ENCODE assay signal across 8 mouse cellular contexts in the genomic region with DNA sequence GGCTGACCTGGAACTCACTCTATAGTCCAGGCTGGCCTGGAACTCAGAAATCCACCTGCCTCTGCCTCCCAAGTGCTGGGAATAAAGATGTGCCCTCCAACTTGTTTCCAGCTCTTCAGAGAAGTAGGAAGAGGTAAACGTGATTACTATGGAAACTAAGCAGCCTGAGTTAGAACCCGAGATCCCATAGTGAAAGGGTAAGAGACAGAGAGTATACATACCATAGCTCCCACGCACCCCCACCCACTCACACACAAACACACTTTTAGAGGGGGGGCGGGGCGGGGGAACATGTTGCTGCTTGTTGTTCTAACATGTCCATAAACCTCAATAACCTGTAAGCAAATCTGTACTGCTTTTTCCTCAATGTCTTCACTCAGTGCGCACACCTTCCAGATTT. TPM values are rescaled to one million over a fixed set of nuclear protein-coding genes. Genes with fewer than 3 reads are reported as not detected.
DNase-seq lines count a peak whose midpoint lies in the region; ATAC-seq lines count a peak whose summit lies in the region.
"Had no signal": no experiment of that assay in that cellular context is flagged by ENCODE, and none has a peak within 500 bp of the region (broad histone marks: within the 10 kb centered on the region; RNA-seq: fewer than 3 reads in every experiment).

No protein-coding gene starts in this region.

- H3K4me3 ChIP-seq in neural tube, embryonic 11.5 days (ENCODE audit: low read depth, low read length), result peak overlapping the region; percentile 89
- H3K4me3 ChIP-seq in forebrain, embryonic 15.5 days, result peak overlapping the region; percentile 95
- peak overlapping the region; percentile 95 for H3K4me3 ChIP-seq in liver, embryonic 13.5 days (replicated peaks)

- H3K4me2 ChIP-seq in neural tube, embryonic 11.5 days (ENCODE audit: low read depth), result peak overlapping the region; percentile 72
- H3K4me2 ChIP-seq in forebrain, embryonic 15.5 days (replicated peaks), result peak overlapping the region; percentile 52
- peak overlapping the region; percentile 97 for H3K4me2 ChIP-seq in liver, embryonic 13.5 days

- no peak for DNase-seq in neural tube, embryonic 11.5 days (ENCODE audit: low spot score)
- DNase-seq in neural tube, embryonic 10.5 days (ENCODE audit: extremely low spot score, low spot score), result no peak
- DNase-seq in liver, embryonic 13.5 days, result no peak
- DNase-seq in spleen, postnatal 4 days (ENCODE audit: low spot score in 2 of 2), result no peak
- no peak for DNase-seq in urinary bladder, postnatal 14 days (ENCODE audit: low spot score)
- DNase-seq: adrenal gland, postnatal 10 days had no signal

- no peak overlapping the region; the same call in 1 of the 2 replicates for H3K9ac ChIP-seq in neural tube, embryonic 11.5 days (ENCODE audit: low read length)
- H3K9ac ChIP-seq in forebrain, embryonic 15.5 days (replicated peaks), result 0 out of 2 replicates have a peak overlapping the region, but pooled peaks have one; percentile 99
- H3K9ac ChIP-seq in liver, embryonic 13.5 days, result peak overlapping the region; percentile 97; the same call in 1 of the 2 replicates

- WGBS in neural tube, embryonic 11.5 days, result 83% methylated on average over 6 of the region's 6 CpGs
- WGBS in forebrain, embryonic 15.5 days, result 73% methylated on average over 6 of the region's 6 CpGs
- 79% methylated on average over 6 of the region's 6 CpGs for WGBS in liver, embryonic 13.5 days (ENCODE audit: insufficient replicate concordance)

- no peaks in the 10 kb centered on the region for H3K36me3 ChIP-seq in neural tube, embryonic 11.5 days (ENCODE audit: control insufficient read depth, insufficient read depth, low read length)
- H3K36me3 ChIP-seq in forebrain, embryonic 15.5 days, result no peaks in the 10 kb centered on the region
- H3K36me3 ChIP-seq in liver, embryonic 13.5 days, result no peaks in the 10 kb centered on the region

- no peaks in the 10 kb centered on the region for H3K9me3 ChIP-seq in neural tube, embryonic 11.5 days (ENCODE audit: control insufficient read depth, low read length)
- no peaks in the 10 kb centered on the region for H3K9me3 ChIP-seq in forebrain, embryonic 15.5 days
- H3K9me3 ChIP-seq in liver, embryonic 13.5 days (replicated peaks), result no peaks in the 10 kb centered on the region

- no peak for ATAC-seq in neural tube, embryonic 11.5 days (ENCODE audit: insufficient read depth, low FRiP score, low TSS enrichment)
- no peak for ATAC-seq in forebrain, embryonic 15.5 days (replicated peaks)
- ATAC-seq in liver, embryonic 13.5 days (ENCODE audit: low read depth), result no peak
- ATAC-seq in CD4-positive, CD25-positive, alpha-beta regulatory T cell, adult 4 months, result no peak

- H3K27me3 ChIP-seq in neural tube, embryonic 11.5 days (ENCODE audit: control insufficient read depth, insufficient read depth, low read length), result no peaks in the 10 kb centered on the region
- no peaks in the 10 kb centered on the region for H3K27me3 ChIP-seq in forebrain, embryonic 15.5 days
- no peaks in the 10 kb centered on the region for H3K27me3 ChIP-seq in liver, embryonic 13.5 days

- H3K4me1 ChIP-seq in neural tube, embryonic 11.5 days (ENCODE audit: control insufficient read depth, insufficient read depth, low read length), result peaks cover 8% of the 10 kb centered on the region
- H3K4me1 ChIP-seq in forebrain, embryonic 15.5 days, result peaks cover 30% of the 10 kb centered on the region
- H3K4me1 ChIP-seq in liver, embryonic 13.5 days (replicated peaks), result peaks cover 42% of the 10 kb centered on the region

- no peak overlapping the region for H3K27ac ChIP-seq in neural tube, embryonic 11.5 days (ENCODE audit: low read depth, low read length)
- peak overlapping the region; percentile 98; the same call in 1 of the 2 replicates for H3K27ac ChIP-seq in forebrain, embryonic 15.5 days (replicated peaks)
- H3K27ac ChIP-seq in liver, embryonic 13.5 days, result no peak overlapping the region

RNA-seq across cellular contexts. Expression of a gene that starts 2.0 kb away (rescaled TPM):
- 98.6 and 102 TPM in 2 replicates for polyA plus RNA-seq in neural tube, embryonic 11.5 days (2014; fragmentation: Nextera tagmentation; extraction: Ambion mirVana)
- 136 and 151 TPM in 2 replicates for polyA plus RNA-seq in forebrain, embryonic 15.5 days (2015; fragmentation: Nextera tagmentation; extraction: Ambion mirVana)
- 19.1 and 22.0 TPM in 2 replicates for polyA plus RNA-seq in liver, embryonic 13.5 days (2015; fragmentation: Nextera tagmentation; extraction: Ambion mirVana)
- 10 to 100 TPM; 34.4 to 41.1 TPM for polyA plus RNA-seq in CD4-positive, CD25-positive, alpha-beta regulatory T cell, adult 4 months (2017; shearing (Covaris generic))

RNA-seq across cellular contexts. Expression of a gene that starts 37.1 kb away (rescaled TPM):
- 49.0 and 52.9 TPM in 2 replicates for polyA plus RNA-seq in neural tube, embryonic 11.5 days (2014; fragmentation: Nextera tagmentation; extraction: Ambion mirVana)
- 39.0 and 40.6 TPM in 2 replicates for polyA plus RNA-seq in forebrain, embryonic 15.5 days (2015; fragmentation: Nextera tagmentation; extraction: Ambion mirVana)
- polyA plus RNA-seq in liver, embryonic 13.5 days (2015; fragmentation: Nextera tagmentation; extraction: Ambion mirVana), result 33.4 and 39.8 TPM in 2 replicates
- 10 to 100 TPM; 38.8 to 42.3 TPM for polyA plus RNA-seq in CD4-positive, CD25-positive, alpha-beta regulatory T cell, adult 4 months (2017; shearing (Covaris generic))
